Mouse (Mus musculus) embryonic facial prominence, embryonic 11.5 days (tissue): ENCODE measurements around the gene Sh3bgr. TPM values are rescaled to one million over a fixed set of nuclear protein-coding genes. Genes with fewer than 3 reads are reported as not detected.

ENCODE experiments used
- ATAC-seq: fragments of 200-750 bp; cut with Nextera tagmentation; replicated peaks from 2 replicates; pipeline ENCODE4 v1.8.0; 2017; ENCODE audit warnings: low read depth; ENCODE audit not compliant: insufficient number of reproducible peaks, low FRiP score, low TSS enrichment
- DNase-seq: peaks from one replicate; pipeline ENCODE4 v3.0.0-alpha.2; 2015; ENCODE audit warnings: low spot score
- H3K27ac ChIP-seq: fragments of 300-500 bp; sonication (generic); replicated peaks from 2 replicates; pipeline ENCODE4 v1.5.1; 2014; ENCODE audit warnings: mild to moderate bottlenecking, low read depth, low read length, control low read depth
- H3K27me3 ChIP-seq: fragments of 300-500 bp; sonication (generic); 2 replicates; pipeline ENCODE4 v1.6.1; 2014; ENCODE audit warnings: mild to moderate bottlenecking, low read length, moderate library complexity, mixed read lengths; ENCODE audit not compliant: control insufficient read depth, insufficient read depth
- H3K36me3 ChIP-seq: fragments of 300-500 bp; sonication (generic); replicated peaks from 2 replicates; pipeline ENCODE4 v1.6.1; 2014; ENCODE audit warnings: low read depth, mild to moderate bottlenecking, low read length, moderate library complexity, mixed read lengths; ENCODE audit not compliant: control insufficient read depth, insufficient read depth
- H3K4me1 ChIP-seq: fragments of 300-500 bp; sonication (generic); 2 replicates; pipeline ENCODE4 v1.6.1; 2014; ENCODE audit warnings: low read length, mixed read lengths; ENCODE audit not compliant: control insufficient read depth, insufficient read depth
- H3K4me2 ChIP-seq: fragments of 300-500 bp; sonication (generic); 2 replicates; pipeline ENCODE4 v1.6.1; 2014; ENCODE audit warnings: low read depth, mild to moderate bottlenecking, control low read depth, low read length, moderate library complexity
- H3K4me3 ChIP-seq: fragments of 300-500 bp; sonication (generic); 2 replicates; pipeline ENCODE4 v1.5.1; 2014; ENCODE audit warnings: low read depth, low read length, control low read depth
- H3K9ac ChIP-seq: fragments of 300-500 bp; sonication (generic); replicated peaks from 2 replicates; pipeline ENCODE4 v1.6.1; 2014; ENCODE audit warnings: mild to moderate bottlenecking, control low read depth, low read length
- H3K9me3 ChIP-seq: fragments of 300-500 bp; sonication (generic); replicated peaks from 2 replicates; pipeline ENCODE4 v1.6.1; 2016; ENCODE audit warnings: mild to moderate bottlenecking, low read length, inconsistent platforms, mixed read lengths; ENCODE audit not compliant: control insufficient read depth
- WGBS: fragments of 180-500 bp; shearing (Covaris S2); extraction: QIAGEN DNeasy Blood & Tissue Kit; methylation state at CpG from one replicate; pipeline ENCODE4 v1.1.7; 2014; 5-methylcytosine and 5-hydroxymethylcytosine counted together
- polyA plus RNA-seq: library from polyadenylated mRNA; unstranded; fragments of >200 nt; fragmentation: Nextera tagmentation; extraction: Ambion mirVana; gene quantifications from 2 replicates; pipeline ENCODE4 v1.2.1, GENCODE M21; 2014

Gene Sh3bgr
- polyA plus RNA-seq, 1 experiment from 2014 or later = 3.5 TPM

DNA sequence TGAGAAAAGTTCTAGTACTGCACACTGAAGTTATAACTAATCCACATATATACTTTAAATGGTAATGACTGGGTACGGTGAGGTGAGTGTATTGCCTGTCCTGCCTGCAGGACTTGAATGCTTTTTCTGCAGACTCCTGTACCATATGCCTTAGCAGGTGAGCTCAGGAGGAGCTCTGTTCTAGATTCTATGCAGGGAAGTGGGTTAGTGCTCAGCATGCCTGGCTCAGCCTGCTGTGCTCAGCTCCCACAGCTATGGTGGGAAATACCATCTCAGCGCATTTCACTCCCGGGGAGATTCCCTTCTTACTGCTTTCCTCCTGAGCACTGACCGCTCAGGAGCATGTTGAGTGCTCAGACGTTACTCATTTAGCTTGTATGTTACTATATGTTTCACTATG is 12.6 kb upstream of the Sh3bgr start:
- ATAC-seq (no peak), DNase-seq (no peak)
- Histone ChIP-seq H3K9ac (no peak overlapping the region), H3K27me3 (no peaks in the 10 kb centered on the region), H3K4me3 (no peak overlapping the region), H3K4me2 (no peak overlapping the region), H3K36me3 (no peaks in the 10 kb centered on the region), H3K27ac (no peak overlapping the region), H3K9me3 (no peaks in the 10 kb centered on the region), H3K4me1 (no peaks in the 10 kb centered on the region)
- 83% methylated on average over 5 of the region's 5 CpGs for WGBS

- Histone ChIP-seq H3K27me3 (no peaks in the 10 kb centered on the region), H3K4me2 (peak within 1 kb of the TSS; percentile 51), H3K9me3 (no peaks in the 10 kb centered on the region), H3K4me3 (peak within 1 kb of the TSS; percentile 58), H3K9ac (peak within 1 kb of the TSS; percentile 52), H3K36me3 (no peaks in the 10 kb centered on the region), H3K4me1 (no peaks in the 10 kb centered on the region), H3K27ac (no peak within 1 kb of the TSS)
- peak; percentile 98 for ATAC-seq
- DNase-seq = peak; percentile 100
- WGBS = 1% methylated on average over 77 of the region's 77 CpGs
These were observed 8.4 kb upstream of the Sh3bgr start, which contains the start of gene Lca5l for GRCm38 (mm10) chr16:96191531-96192506. Gene Lca5l (minus strand): TSS chr16:96192271.

GRCm38 (mm10) chr16:96200702-96201028 is 415 bp downstream of the Sh3bgr start:
- ATAC-seq = no peak

GRCm38 (mm10) chr16:96201485-96202232 is 1.4 kb downstream of the Sh3bgr start:
- no peak overlapping the region for H3K9ac ChIP-seq
- no peaks in the 10 kb centered on the region; the same call in 1 of the 2 replicates for H3K4me1 ChIP-seq
- H3K36me3 ChIP-seq = no peaks in the 10 kb centered on the region
- no peak overlapping the region for H3K27ac ChIP-seq
- no peak for ATAC-seq
- no peaks in the 10 kb centered on the region for H3K9me3 ChIP-seq
- DNase-seq = peak; percentile 12
- no peak overlapping the region for H3K4me3 ChIP-seq
- WGBS = 73% methylated on average over 11 of the region's 11 CpGs
- H3K4me2 ChIP-seq = no peak overlapping the region
- H3K27me3 ChIP-seq = no peaks in the 10 kb centered on the region

More at GRCm38 (mm10) chr16:96200702-96201028, 415 bp downstream of the Sh3bgr start:
- Histone ChIP-seq H3K27me3 (no peaks in the 10 kb centered on the region), H3K4me1 (no peaks in the 10 kb centered on the region; the same call in 1 of the 2 replicates), H3K36me3 (no peaks in the 10 kb centered on the region), H3K4me2 (peak overlapping the region; percentile 42), H3K9me3 (no peaks in the 10 kb centered on the region), H3K27ac (no peak overlapping the region), H3K4me3 (0 out of 2 replicates have a peak overlapping the region, but pooled peaks have one; percentile 13), H3K9ac (peak overlapping the region; percentile 9; the same call in 1 of the 2 replicates)
- no peak for DNase-seq
- WGBS = 42% methylated on average over 9 of the region's 9 CpGs

DNA sequence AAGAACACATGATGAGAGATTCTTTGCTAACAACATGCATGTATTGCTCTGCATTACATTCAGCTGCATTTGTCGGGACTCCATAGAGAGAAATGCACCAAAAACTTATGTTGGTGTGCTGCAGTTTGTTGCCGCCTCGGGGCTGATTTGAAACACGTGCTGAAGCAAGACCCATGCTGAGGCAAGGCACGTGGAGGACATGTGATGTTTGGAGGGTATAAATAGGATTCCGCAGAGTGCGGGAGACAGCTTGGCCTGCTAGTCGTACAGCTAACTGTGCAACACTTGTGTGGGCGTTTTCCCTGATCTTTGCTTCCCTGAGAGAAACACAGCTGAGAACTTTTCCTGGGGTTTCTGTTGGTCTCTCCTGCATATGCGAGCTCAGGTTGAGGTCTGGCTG is 9.5 kb downstream of the Sh3bgr start:
- ATAC-seq (no peak), DNase-seq (no peak)
- H3K36me3 ChIP-seq = no peaks in the 10 kb centered on the region
- H3K27me3 ChIP-seq = no peaks in the 10 kb centered on the region
- H3K27ac ChIP-seq = no peak overlapping the region
- WGBS = 73% methylated on average over 10 of the region's 10 CpGs
- H3K9me3 ChIP-seq = no peaks in the 10 kb centered on the region
- H3K4me3 ChIP-seq = no peak overlapping the region
- no peak overlapping the region for H3K9ac ChIP-seq
- no peaks in the 10 kb centered on the region for H3K4me1 ChIP-seq
- no peak overlapping the region for H3K4me2 ChIP-seq

DNA sequence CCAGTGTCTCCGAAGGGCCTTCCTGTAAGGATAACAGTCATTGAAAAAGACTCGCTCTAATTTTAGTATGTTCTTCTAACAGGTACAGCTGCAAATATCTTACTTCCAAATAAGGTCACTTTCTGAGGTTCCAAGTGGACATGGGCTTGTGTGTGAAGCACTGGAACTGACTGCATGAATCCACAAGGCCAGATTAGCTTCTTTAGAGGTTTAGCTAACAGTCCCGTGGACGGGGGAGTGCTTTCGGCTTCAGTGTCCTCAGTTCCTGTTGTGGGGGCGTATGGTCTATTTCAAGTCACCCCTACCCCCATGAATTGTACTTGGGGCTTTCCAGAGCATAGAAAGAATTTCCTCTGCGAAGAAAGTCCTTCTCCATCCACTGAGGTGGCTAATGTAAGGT is 10.6 kb downstream of the Sh3bgr start:
- H3K9me3 ChIP-seq = no peaks in the 10 kb centered on the region
- H3K9ac ChIP-seq = no peak overlapping the region
- no peak for DNase-seq
- H3K27me3 ChIP-seq = no peaks in the 10 kb centered on the region
- no peak overlapping the region for H3K4me2 ChIP-seq
- no peak for ATAC-seq
- no peak overlapping the region for H3K27ac ChIP-seq
- no peak overlapping the region for H3K4me3 ChIP-seq
- no peaks in the 10 kb centered on the region for H3K4me1 ChIP-seq
- H3K36me3 ChIP-seq = no peaks in the 10 kb centered on the region
- 83% methylated on average over 7 of the region's 7 CpGs for WGBS

DNA sequence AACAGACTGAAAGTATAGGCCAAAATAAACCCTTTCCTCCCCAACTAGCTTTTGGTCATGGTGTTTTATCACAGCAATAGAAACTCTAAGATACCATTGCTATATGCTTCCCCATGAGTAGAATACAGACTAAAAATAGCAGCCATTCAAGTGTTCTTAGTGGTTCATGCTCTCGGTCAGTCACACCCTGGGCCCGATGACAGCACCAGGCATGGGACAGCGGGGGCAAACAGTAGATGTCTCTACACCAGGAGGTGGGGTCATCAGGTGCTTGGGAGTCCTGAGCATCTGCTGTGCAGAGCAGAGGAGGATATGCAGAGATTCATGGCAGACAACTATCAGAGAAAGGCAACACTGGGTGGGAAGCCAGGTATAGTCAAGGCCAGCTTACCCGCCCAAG is 12.8 kb downstream of the Sh3bgr start:
- DNase-seq (no peak), ATAC-seq (no peak)
- no peaks in the 10 kb centered on the region for H3K9me3 ChIP-seq
- no peaks in the 10 kb centered on the region for H3K27me3 ChIP-seq
- no peak overlapping the region for H3K9ac ChIP-seq
- no peak overlapping the region for H3K4me3 ChIP-seq
- no peaks in the 10 kb centered on the region for H3K4me1 ChIP-seq
- no peak overlapping the region for H3K27ac ChIP-seq
- 92% methylated on average over 4 of the region's 4 CpGs for WGBS
- no peaks in the 10 kb centered on the region for H3K36me3 ChIP-seq
- no peak overlapping the region for H3K4me2 ChIP-seq

DNA sequence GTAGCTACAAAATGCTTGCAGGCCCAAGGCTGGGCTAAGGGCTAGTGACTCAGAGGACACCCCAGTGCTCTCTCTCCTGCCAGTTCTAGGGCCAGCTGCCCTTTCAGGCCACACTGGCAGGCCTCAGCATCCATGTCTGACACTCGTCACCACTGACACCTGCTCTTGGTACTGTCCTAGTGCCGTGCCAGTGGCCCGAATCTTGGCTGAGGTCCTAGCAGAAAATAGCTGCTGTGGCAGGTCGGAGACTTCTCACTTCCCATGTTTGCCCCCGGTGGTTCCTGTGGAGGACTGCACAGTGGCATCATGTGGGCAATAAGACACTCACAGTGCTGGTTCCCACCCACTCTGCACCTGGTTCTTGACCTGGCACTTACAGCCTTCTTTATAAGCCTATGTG is 21.2 kb downstream of the Sh3bgr start:
- H3K9me3 ChIP-seq = no peaks in the 10 kb centered on the region
- WGBS = 83% methylated on average over 5 of the region's 5 CpGs
- H3K9ac ChIP-seq = no peak overlapping the region
- H3K4me3 ChIP-seq = no peak overlapping the region
- DNase-seq = no peak
- ATAC-seq = no peak
- H3K4me1 ChIP-seq = no peaks in the 10 kb centered on the region
- no peak overlapping the region for H3K27ac ChIP-seq
- no peaks in the 10 kb centered on the region for H3K27me3 ChIP-seq
- no peaks in the 10 kb centered on the region for H3K36me3 ChIP-seq
- H3K4me2 ChIP-seq = no peak overlapping the region
